Mouse (Mus musculus): ENCODE measurements around the gene Ints3. TPM values are rescaled to one million over a fixed set of nuclear protein-coding genes. Genes with fewer than 3 reads are reported as not detected.

The Ints3 gene
- polyA plus RNA-seq, 1 experiment from 2014 or later = 30.1 TPM

GRCm38 (mm10) chr3:90412312-90413010, 21.0 kb downstream of the Ints3 start:
- H3K4me1 ChIP-seq (ENCODE audit: control insufficient read depth, insufficient read depth, low read length) = no peaks in the 10 kb centered on the region
- no peaks in the 10 kb centered on the region for H3K27me3 ChIP-seq (ENCODE audit: control insufficient read depth, insufficient read depth, low read length)
- peak; percentile 66; the same call in 1 of the 2 replicates for ATAC-seq (ENCODE audit: low read depth)
- no peak overlapping the region for H3K4me3 ChIP-seq (ENCODE audit: low read depth, low read length)
- no peak overlapping the region for H3K9ac ChIP-seq (replicated peaks; ENCODE audit: low read depth, low read length)
- H3K36me3 ChIP-seq (ENCODE audit: control insufficient read depth, insufficient read depth, low read length) = peaks cover 63% of the 10 kb centered on the region
- no peak overlapping the region for H3K4me2 ChIP-seq (ENCODE audit: low read depth, low read length)
- H3K9me3 ChIP-seq (ENCODE audit: control insufficient read depth, low read length) = no peaks in the 10 kb centered on the region
- no peak overlapping the region for H3K27ac ChIP-seq (ENCODE audit: low read depth, low read length)
- 45% methylated on average over 5 of the region's 5 CpGs for WGBS

- Histone ChIP-seq H3K9me3 (ENCODE audit: control insufficient read depth, low read length) (no peaks in the 10 kb centered on the region), H3K27me3 (ENCODE audit: control insufficient read depth, insufficient read depth, low read length) (no peaks in the 10 kb centered on the region), H3K36me3 (ENCODE audit: control insufficient read depth, insufficient read depth, low read length) (peaks cover 72% of the 10 kb centered on the region), H3K27ac (ENCODE audit: low read depth, low read length) (no peak overlapping the region), H3K4me2 (ENCODE audit: low read depth, low read length) (no peak overlapping the region), H3K4me1 (ENCODE audit: control insufficient read depth, insufficient read depth, low read length) (no peaks in the 10 kb centered on the region), H3K9ac (replicated peaks; ENCODE audit: low read depth, low read length) (no peak overlapping the region), H3K4me3 (ENCODE audit: low read depth, low read length) (no peak overlapping the region)
- WGBS = 98% methylated on average over 3 of the region's 3 CpGs
- ATAC-seq (ENCODE audit: low read depth) = no peak
Measured at GRCm38 (mm10) chr3:90408721-90409120, 24.7 kb downstream of the Ints3 start.

- Histone ChIP-seq H3K4me3 (ENCODE audit: low read depth, low read length) (no peak overlapping the region), H3K27me3 (ENCODE audit: control insufficient read depth, insufficient read depth, low read length) (no peaks in the 10 kb centered on the region), H3K27ac (ENCODE audit: low read depth, low read length) (no peak overlapping the region), H3K36me3 (ENCODE audit: control insufficient read depth, insufficient read depth, low read length) (peaks cover 89% of the 10 kb centered on the region), H3K9me3 (ENCODE audit: control insufficient read depth, low read length) (no peaks in the 10 kb centered on the region), H3K9ac (replicated peaks; ENCODE audit: low read depth, low read length) (no peak overlapping the region), H3K4me2 (ENCODE audit: low read depth, low read length) (no peak overlapping the region), H3K4me1 (ENCODE audit: control insufficient read depth, insufficient read depth, low read length) (no peaks in the 10 kb centered on the region)
- 93% methylated on average over 5 of the region's 5 CpGs for WGBS
- ATAC-seq (ENCODE audit: low read depth) = no peak
Measured at GRCm38 (mm10) chr3:90406414-90406813, 27.0 kb downstream of the Ints3 start.

GRCm38 (mm10) chr3:90404609-90405008, 28.8 kb downstream of the Ints3 start:
- Histone ChIP-seq H3K9me3 (ENCODE audit: control insufficient read depth, low read length) (no peaks in the 10 kb centered on the region), H3K9ac (replicated peaks; ENCODE audit: low read depth, low read length) (no peak overlapping the region), H3K27me3 (ENCODE audit: control insufficient read depth, insufficient read depth, low read length) (no peaks in the 10 kb centered on the region), H3K36me3 (ENCODE audit: control insufficient read depth, insufficient read depth, low read length) (peaks cover 91% of the 10 kb centered on the region), H3K4me1 (ENCODE audit: control insufficient read depth, insufficient read depth, low read length) (no peaks in the 10 kb centered on the region), H3K4me2 (ENCODE audit: low read depth, low read length) (no peak overlapping the region), H3K27ac (ENCODE audit: low read depth, low read length) (no peak overlapping the region), H3K4me3 (ENCODE audit: low read depth, low read length) (no peak overlapping the region)
- no peak for ATAC-seq (ENCODE audit: low read depth)
- WGBS = 83% methylated on average over 4 of the region's 4 CpGs

GRCm38 (mm10) chr3:90404121-90404520, 29.3 kb downstream of the Ints3 start:
- H3K4me3 ChIP-seq (ENCODE audit: low read depth, low read length) = no peak overlapping the region
- no peaks in the 10 kb centered on the region for H3K9me3 ChIP-seq (ENCODE audit: control insufficient read depth, low read length)
- 92% methylated on average over 3 of the region's 3 CpGs for WGBS
- no peaks in the 10 kb centered on the region for H3K27me3 ChIP-seq (ENCODE audit: control insufficient read depth, insufficient read depth, low read length)
- H3K4me2 ChIP-seq (ENCODE audit: low read depth, low read length) = no peak overlapping the region
- H3K27ac ChIP-seq (ENCODE audit: low read depth, low read length) = no peak overlapping the region
- peaks cover 91% of the 10 kb centered on the region for H3K36me3 ChIP-seq (ENCODE audit: control insufficient read depth, insufficient read depth, low read length)
- no peak for ATAC-seq (ENCODE audit: low read depth)
- H3K9ac ChIP-seq (replicated peaks; ENCODE audit: low read depth, low read length) = no peak overlapping the region
- H3K4me1 ChIP-seq (ENCODE audit: control insufficient read depth, insufficient read depth, low read length) = no peaks in the 10 kb centered on the region

- no peak overlapping the region for H3K4me3 ChIP-seq (ENCODE audit: low read depth, low read length)
- WGBS = 89% methylated on average over 4 of the region's 4 CpGs
- H3K9me3 ChIP-seq (ENCODE audit: control insufficient read depth, low read length) = no peaks in the 10 kb centered on the region
- no peak overlapping the region for H3K27ac ChIP-seq (ENCODE audit: low read depth, low read length)
- peaks cover 79% of the 10 kb centered on the region for H3K36me3 ChIP-seq (ENCODE audit: control insufficient read depth, insufficient read depth, low read length)
- H3K27me3 ChIP-seq (ENCODE audit: control insufficient read depth, insufficient read depth, low read length) = no peaks in the 10 kb centered on the region
- no peak for ATAC-seq (ENCODE audit: low read depth)
- H3K4me2 ChIP-seq (ENCODE audit: low read depth, low read length) = no peak overlapping the region
- H3K9ac ChIP-seq (replicated peaks; ENCODE audit: low read depth, low read length) = no peak overlapping the region
- no peaks in the 10 kb centered on the region for H3K4me1 ChIP-seq (ENCODE audit: control insufficient read depth, insufficient read depth, low read length)
Measured at GRCm38 (mm10) chr3:90400993-90401392, 32.4 kb downstream of the Ints3 start.

GRCm38 (mm10) chr3:90395629-90396028, 37.8 kb downstream of the Ints3 start:
- Histone ChIP-seq H3K4me1 (ENCODE audit: control insufficient read depth, insufficient read depth, low read length) (peaks cover 3% of the 10 kb centered on the region), H3K9ac (replicated peaks; ENCODE audit: low read depth, low read length) (no peak overlapping the region), H3K27me3 (ENCODE audit: control insufficient read depth, insufficient read depth, low read length) (no peaks in the 10 kb centered on the region), H3K4me2 (ENCODE audit: low read depth, low read length) (no peak overlapping the region), H3K27ac (ENCODE audit: low read depth, low read length) (no peak overlapping the region), H3K4me3 (ENCODE audit: low read depth, low read length) (no peak overlapping the region), H3K36me3 (ENCODE audit: control insufficient read depth, insufficient read depth, low read length) (peaks cover 73% of the 10 kb centered on the region), H3K9me3 (ENCODE audit: control insufficient read depth, low read length) (no peaks in the 10 kb centered on the region)
- WGBS = 93% methylated on average over 3 of the region's 3 CpGs
- no peak for ATAC-seq (ENCODE audit: low read depth)

GRCm38 (mm10) chr3:90392661-90393060, 40.8 kb downstream of the Ints3 start:
- H3K27me3 ChIP-seq (ENCODE audit: control insufficient read depth, insufficient read depth, low read length) = no peaks in the 10 kb centered on the region
- H3K9ac ChIP-seq (replicated peaks; ENCODE audit: low read depth, low read length) = no peak overlapping the region
- peaks cover 24% of the 10 kb centered on the region for H3K4me1 ChIP-seq (ENCODE audit: control insufficient read depth, insufficient read depth, low read length)
- H3K36me3 ChIP-seq (ENCODE audit: control insufficient read depth, insufficient read depth, low read length) = peaks cover 52% of the 10 kb centered on the region
- H3K4me2 ChIP-seq (ENCODE audit: low read depth, low read length) = no peak overlapping the region
- H3K27ac ChIP-seq (ENCODE audit: low read depth, low read length) = no peak overlapping the region
- no peak overlapping the region for H3K4me3 ChIP-seq (ENCODE audit: low read depth, low read length)
- H3K9me3 ChIP-seq (ENCODE audit: control insufficient read depth, low read length) = no peaks in the 10 kb centered on the region
- 95% methylated on average over 3 of the region's 3 CpGs for WGBS
- ATAC-seq (ENCODE audit: low read depth) = no peak

- WGBS = 95% methylated on average over 8 of the region's 8 CpGs
- H3K36me3 ChIP-seq (ENCODE audit: control insufficient read depth, insufficient read depth, low read length) = peaks cover 52% of the 10 kb centered on the region
Measured at GRCm38 (mm10) chr3:90391941-90392340, 41.5 kb downstream of the Ints3 start.

More at GRCm38 (mm10) chr3:90391941-90392340, 41.5 kb downstream of the Ints3 start:
- Histone ChIP-seq H3K4me3 (ENCODE audit: low read depth, low read length) (no peak overlapping the region), H3K9me3 (ENCODE audit: control insufficient read depth, low read length) (no peaks in the 10 kb centered on the region), H3K27me3 (ENCODE audit: control insufficient read depth, insufficient read depth, low read length) (no peaks in the 10 kb centered on the region), H3K4me2 (ENCODE audit: low read depth, low read length) (no peak overlapping the region), H3K27ac (ENCODE audit: low read depth, low read length) (no peak overlapping the region), H3K4me1 (ENCODE audit: control insufficient read depth, insufficient read depth, low read length) (peaks cover 29% of the 10 kb centered on the region), H3K9ac (replicated peaks; ENCODE audit: low read depth, low read length) (no peak overlapping the region)
- ATAC-seq (ENCODE audit: low read depth) = no peak
